Mouse (Mus musculus): Measurements from ENCODE around the gene Gemin7. TPM values are rescaled to one million over a fixed set of nuclear protein-coding genes. Genes with fewer than 3 reads are reported as not detected.

The Gemin7 gene
- polyA plus RNA-seq, 1 experiment from 2014 or later = 156 TPM

- peak overlapping the region; percentile 5; the same call in 1 of the 2 replicates for H3K9ac ChIP-seq (ENCODE audit: low read length)
Measured at GRCm38 (mm10) chr7:19557982-19558900, 19.2 kb downstream of the Gemin7 start.

GRCm38 (mm10) chr7:19557086-19557485 lies 20.3 kb downstream of the Gemin7 start:
- no peak overlapping the region for H3K9ac ChIP-seq (ENCODE audit: low read length)
- H3K4me3 ChIP-seq (ENCODE audit: low read length) = no peak overlapping the region
- H3K27me3 ChIP-seq (ENCODE audit: control insufficient read depth, insufficient read depth, low read depth, low read length) = no peaks in the 10 kb centered on the region
- no peak for ATAC-seq (ENCODE audit: low read depth)
- WGBS = 81% methylated on average over 2 of the region's 2 CpGs
- peaks cover 9% of the 10 kb centered on the region; the same call in 1 of the 2 replicates for H3K36me3 ChIP-seq (ENCODE audit: control insufficient read depth, insufficient read depth, low read length)
- no peak overlapping the region for H3K27ac ChIP-seq (ENCODE audit: low read length)
- H3K4me1 ChIP-seq (replicated peaks; ENCODE audit: control insufficient read depth, insufficient read depth, low read length) = peaks cover 33% of the 10 kb centered on the region
- no peaks in the 10 kb centered on the region for H3K9me3 ChIP-seq (ENCODE audit: control insufficient read depth, low read length)
- H3K4me2 ChIP-seq (ENCODE audit: low read depth, low read length) = no peak overlapping the region

More at GRCm38 (mm10) chr7:19557982-19558900, 19.2 kb downstream of the Gemin7 start:
- Histone ChIP-seq H3K4me2 (ENCODE audit: low read depth, low read length) (no peak overlapping the region), H3K4me1 (replicated peaks; ENCODE audit: control insufficient read depth, insufficient read depth, low read length) (peaks cover 36% of the 10 kb centered on the region), H3K36me3 (ENCODE audit: control insufficient read depth, insufficient read depth, low read length) (peaks cover 7% of the 10 kb centered on the region; the same call in 1 of the 2 replicates), H3K4me3 (ENCODE audit: low read length) (no peak overlapping the region), H3K9me3 (ENCODE audit: control insufficient read depth, low read length) (no peaks in the 10 kb centered on the region), H3K27ac (ENCODE audit: low read length) (no peak overlapping the region), H3K27me3 (ENCODE audit: control insufficient read depth, insufficient read depth, low read depth, low read length) (no peaks in the 10 kb centered on the region)
- ATAC-seq (ENCODE audit: low read depth) = 0 out of 2 replicates have a peak, but pooled peaks have one; percentile 24
- 84% methylated on average over 6 of the region's 6 CpGs for WGBS

GRCm38 (mm10) chr7:19554168-19554567 lies 23.2 kb downstream of the Gemin7 start:
- no peak for ATAC-seq (ENCODE audit: low read depth)
- no peak overlapping the region for H3K9ac ChIP-seq (ENCODE audit: low read length)
- peaks cover 9% of the 10 kb centered on the region; the same call in 1 of the 2 replicates for H3K36me3 ChIP-seq (ENCODE audit: control insufficient read depth, insufficient read depth, low read length)
- no peak overlapping the region for H3K4me3 ChIP-seq (ENCODE audit: low read length)
- no peak overlapping the region for H3K27ac ChIP-seq (ENCODE audit: low read length)
- H3K4me2 ChIP-seq (ENCODE audit: low read depth, low read length) = no peak overlapping the region
- 87% methylated on average over 1 of the region's 1 CpGs for WGBS
- no peaks in the 10 kb centered on the region for H3K9me3 ChIP-seq (ENCODE audit: control insufficient read depth, low read length)
- peaks cover 15% of the 10 kb centered on the region for H3K4me1 ChIP-seq (replicated peaks; ENCODE audit: control insufficient read depth, insufficient read depth, low read length)
- no peaks in the 10 kb centered on the region for H3K27me3 ChIP-seq (ENCODE audit: control insufficient read depth, insufficient read depth, low read depth, low read length)

GRCm38 (mm10) chr7:19552443-19552842 lies 25.0 kb downstream of the Gemin7 start:
- H3K4me3 ChIP-seq (ENCODE audit: low read length) = no peak overlapping the region
- peaks cover 10% of the 10 kb centered on the region for H3K4me1 ChIP-seq (replicated peaks; ENCODE audit: control insufficient read depth, insufficient read depth, low read length)
- H3K27ac ChIP-seq (ENCODE audit: low read length) = no peak overlapping the region
- no peaks in the 10 kb centered on the region for H3K27me3 ChIP-seq (ENCODE audit: control insufficient read depth, insufficient read depth, low read depth, low read length)
- 37% methylated on average over 2 of the region's 2 CpGs for WGBS
- no peak overlapping the region for H3K4me2 ChIP-seq (ENCODE audit: low read depth, low read length)
- no peaks in the 10 kb centered on the region for H3K9me3 ChIP-seq (ENCODE audit: control insufficient read depth, low read length)
- ATAC-seq (ENCODE audit: low read depth) = no peak
- peaks cover 9% of the 10 kb centered on the region; the same call in 1 of the 2 replicates for H3K36me3 ChIP-seq (ENCODE audit: control insufficient read depth, insufficient read depth, low read length)
- H3K9ac ChIP-seq (ENCODE audit: low read length) = no peak overlapping the region

DNA sequence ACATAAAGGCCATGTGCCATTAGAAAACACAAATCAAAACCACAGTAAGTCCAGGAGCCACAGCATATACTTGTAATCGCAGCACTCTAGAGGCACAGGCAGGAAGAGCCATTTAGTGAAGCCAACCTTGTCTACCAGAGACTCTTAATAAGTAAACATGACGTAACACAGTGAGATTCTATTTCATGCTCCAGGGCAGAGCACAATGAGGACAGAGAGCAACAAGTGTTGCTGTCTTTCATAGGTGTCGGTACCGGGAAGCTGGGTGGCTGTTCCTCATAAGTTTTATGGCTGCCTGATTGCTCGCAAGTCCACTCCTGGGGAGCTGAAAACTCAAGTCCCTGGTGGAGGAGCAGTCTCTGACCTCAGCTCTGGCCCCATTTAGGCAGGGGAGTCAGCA lies 25.8 kb downstream of the Gemin7 start:
- H3K27ac ChIP-seq (ENCODE audit: low read length) = no peak overlapping the region
- no peaks in the 10 kb centered on the region for H3K9me3 ChIP-seq (ENCODE audit: control insufficient read depth, low read length)
- no peak for ATAC-seq (ENCODE audit: low read depth)
- WGBS = 83% methylated on average over 5 of the region's 5 CpGs
- no peak overlapping the region for H3K4me2 ChIP-seq (ENCODE audit: low read depth, low read length)
- peaks cover 16% of the 10 kb centered on the region for H3K4me1 ChIP-seq (replicated peaks; ENCODE audit: control insufficient read depth, insufficient read depth, low read length)
- H3K27me3 ChIP-seq (ENCODE audit: control insufficient read depth, insufficient read depth, low read depth, low read length) = no peaks in the 10 kb centered on the region
- no peak overlapping the region for H3K9ac ChIP-seq (ENCODE audit: low read length)
- peaks cover 9% of the 10 kb centered on the region; the same call in 1 of the 2 replicates for H3K36me3 ChIP-seq (ENCODE audit: control insufficient read depth, insufficient read depth, low read length)
- H3K4me3 ChIP-seq (ENCODE audit: low read length) = no peak overlapping the region

- Histone ChIP-seq H3K9me3 (ENCODE audit: control insufficient read depth, low read length) (no peaks in the 10 kb centered on the region), H3K4me3 (ENCODE audit: low read length) (no peak overlapping the region), H3K27me3 (ENCODE audit: control insufficient read depth, insufficient read depth, low read depth, low read length) (no peaks in the 10 kb centered on the region), H3K4me2 (ENCODE audit: low read depth, low read length) (no peak overlapping the region), H3K36me3 (ENCODE audit: control insufficient read depth, insufficient read depth, low read length) (peaks cover 6% of the 10 kb centered on the region; the same call in 1 of the 2 replicates), H3K9ac (ENCODE audit: low read length) (no peak overlapping the region), H3K4me1 (replicated peaks; ENCODE audit: control insufficient read depth, insufficient read depth, low read length) (peaks cover 27% of the 10 kb centered on the region), H3K27ac (ENCODE audit: low read length) (no peak overlapping the region)
- 61% methylated on average over 10 of the region's 10 CpGs for whole genome bisulfite sequencing
- no peak; the same call in none of the 2 replicates for ATAC-seq (ENCODE audit: low read depth)
Measured at GRCm38 (mm10) chr7:19549394-19549793, 28.0 kb downstream of the Gemin7 start.

- no peaks in the 10 kb centered on the region for H3K9me3 ChIP-seq (ENCODE audit: control insufficient read depth, low read length)
- H3K4me1 ChIP-seq (replicated peaks; ENCODE audit: control insufficient read depth, insufficient read depth, low read length) = peaks cover 29% of the 10 kb centered on the region
- H3K36me3 ChIP-seq (ENCODE audit: control insufficient read depth, insufficient read depth, low read length) = no peaks in the 10 kb centered on the region
- WGBS = 47% methylated on average over 2 of the region's 2 CpGs
- H3K27me3 ChIP-seq (ENCODE audit: control insufficient read depth, insufficient read depth, low read depth, low read length) = no peaks in the 10 kb centered on the region
- H3K9ac ChIP-seq (ENCODE audit: low read length) = no peak overlapping the region
- no peak overlapping the region for H3K4me2 ChIP-seq (ENCODE audit: low read depth, low read length)
- peak; percentile 55; the same call in 1 of the 2 replicates for ATAC-seq (ENCODE audit: low read depth)
- H3K4me3 ChIP-seq (ENCODE audit: low read length) = no peak overlapping the region
- H3K27ac ChIP-seq (ENCODE audit: low read length) = peak overlapping the region; percentile 35
Measured at GRCm38 (mm10) chr7:19547344-19547969, 29.9 kb downstream of the Gemin7 start.

- no peak overlapping the region for H3K9ac ChIP-seq (ENCODE audit: low read length)
- ATAC-seq (ENCODE audit: low read depth) = 0 out of 2 replicates have a peak, but pooled peaks have one; percentile 10
- no peaks in the 10 kb centered on the region for H3K9me3 ChIP-seq (ENCODE audit: control insufficient read depth, low read length)
- no peak overlapping the region for H3K4me3 ChIP-seq (ENCODE audit: low read length)
- WGBS = 12% methylated on average over 3 of the region's 3 CpGs
- H3K36me3 ChIP-seq (ENCODE audit: control insufficient read depth, insufficient read depth, low read length) = no peaks in the 10 kb centered on the region
- H3K27ac ChIP-seq (ENCODE audit: low read length) = no peak overlapping the region; the same call in 1 of the 2 replicates
- no peaks in the 10 kb centered on the region for H3K27me3 ChIP-seq (ENCODE audit: control insufficient read depth, insufficient read depth, low read depth, low read length)
- peaks cover 40% of the 10 kb centered on the region for H3K4me1 ChIP-seq (replicated peaks; ENCODE audit: control insufficient read depth, insufficient read depth, low read length)
- no peak overlapping the region for H3K4me2 ChIP-seq (ENCODE audit: low read depth, low read length)
Measured at GRCm38 (mm10) chr7:19546007-19546406, 31.4 kb downstream of the Gemin7 start.

- H3K4me2 ChIP-seq (ENCODE audit: low read depth, low read length) = no peak overlapping the region
- no peak overlapping the region for H3K9ac ChIP-seq (ENCODE audit: low read length)
- H3K4me1 ChIP-seq (replicated peaks; ENCODE audit: control insufficient read depth, insufficient read depth, low read length) = peaks cover 44% of the 10 kb centered on the region
- ATAC-seq (ENCODE audit: low read depth) = no peak
- WGBS = 43% methylated on average over 6 of the region's 6 CpGs
- no peaks in the 10 kb centered on the region for H3K9me3 ChIP-seq (ENCODE audit: control insufficient read depth, low read length)
- H3K36me3 ChIP-seq (ENCODE audit: control insufficient read depth, insufficient read depth, low read length) = no peaks in the 10 kb centered on the region
- H3K27ac ChIP-seq (ENCODE audit: low read length) = no peak overlapping the region
- no peak overlapping the region for H3K4me3 ChIP-seq (ENCODE audit: low read length)
- H3K27me3 ChIP-seq (ENCODE audit: control insufficient read depth, insufficient read depth, low read depth, low read length) = no peaks in the 10 kb centered on the region
Measured at GRCm38 (mm10) chr7:19543584-19543983, 33.8 kb downstream of the Gemin7 start.
